Mouse (Mus musculus) embryonic fibroblast, embryonic 13.5 days (primary cell): ENCODE data around the gene C130079G13Rik. TPM values are rescaled to one million over a fixed set of nuclear protein-coding genes. Genes with fewer than 3 reads are reported as not detected.
"Not testable (repeated sequence)": the region's sequence is repeated elsewhere in the genome, so short reads cannot be mapped to it uniquely, and the experiment has no call there.

Experiments
- H3K27ac ChIP-seq: 2 replicates; pipeline ENCODE4 v1.5.1; 2012; ENCODE audit warnings: low read length, control low read depth, inconsistent platforms; ENCODE audit not compliant: insufficient read depth
- H3K4me1 ChIP-seq: 2 replicates; pipeline ENCODE4 v1.6.1; 2011; ENCODE audit warnings: low read length; ENCODE audit not compliant: control insufficient read depth, insufficient read depth
- H3K4me3 ChIP-seq: 2 replicates; pipeline ENCODE4 v1.5.1; 2011; ENCODE audit warnings: mild to moderate bottlenecking, control low read depth, low read length; ENCODE audit not compliant: insufficient read depth
- CTCF ChIP-seq: IDR thresholded peaks from 2 replicates; pipeline ENCODE4 v1.5.1; 2011; ENCODE audit warnings: mild to moderate bottlenecking, control low read depth, low read length, moderate library complexity, borderline replicate concordance; ENCODE audit not compliant: insufficient read depth
- POLR2A ChIP-seq: IDR thresholded peaks from 2 replicates; pipeline ENCODE4 v1.6.1; 2011; ENCODE audit warnings: low read depth, mild to moderate bottlenecking, control low read depth, low read length, moderate library complexity
- polyA plus RNA-seq: library from polyadenylated mRNA; stranded (reverse); fragments of >200 nt; gene quantifications from 2 replicates; pipeline ENCODE4 v1.2.4, GENCODE M21; 2011; ENCODE audit warnings: low read depth; ENCODE audit not compliant: missing spikeins, insufficient read length

C130079G13Rik gene
- not detected in 2 replicates for polyA plus RNA-seq

- H3K27ac ChIP-seq: no peak within 1 kb of the TSS
- TF ChIP-seq POLR2A: no peak
- TF ChIP-seq CTCF: no peak
- H3K4me1 ChIP-seq: no peaks in the 10 kb centered on the region
- H3K4me3 ChIP-seq: no peak within 1 kb of the TSS
Observed at GRCm38 (mm10) chr3:59924914-59925313, at the start of gene C130079G13Rik. C130079G13Rik (plus strand) TSS chr3:59925214.

GRCm38 (mm10) chr3:59877601-59878000 is 47.4 kb upstream of the C130079G13Rik start:
- H3K4me1 ChIP-seq, H3K27ac ChIP-seq, H3K4me3 ChIP-seq: not testable (repeated sequence)

- not testable (repeated sequence) for H3K4me3 ChIP-seq, H3K4me1 ChIP-seq, H3K27ac ChIP-seq
Observed at GRCm38 (mm10) chr3:59879801-59880554, 45.0 kb upstream of the C130079G13Rik start.

- TF ChIP-seq POLR2A (no peak), CTCF (no peak)
- Histone ChIP-seq H3K4me3 (no peak overlapping the region), H3K4me1 (no peaks in the 10 kb centered on the region), H3K27ac (no peak overlapping the region)
Observed at GRCm38 (mm10) chr3:59893276-59893675, 31.7 kb upstream of the C130079G13Rik start.

GRCm38 (mm10) chr3:59934621-59935020 is 9.6 kb downstream of the C130079G13Rik start:
- H3K4me1 ChIP-seq: no peaks in the 10 kb centered on the region
- TF ChIP-seq CTCF (no peak), POLR2A (no peak)
- H3K27ac ChIP-seq: no peak overlapping the region
- H3K4me3 ChIP-seq: no peak overlapping the region

- no peak overlapping the region for H3K27ac ChIP-seq
- no peak overlapping the region for H3K4me3 ChIP-seq
- no peak for TF ChIP-seq CTCF
- TF ChIP-seq POLR2A: no peak
- H3K4me1 ChIP-seq: no peaks in the 10 kb centered on the region
Observed at GRCm38 (mm10) chr3:59947294-59947950, 22.4 kb downstream of the C130079G13Rik start.

- no peak for TF ChIP-seq CTCF
- TF ChIP-seq POLR2A: no peak
- Histone ChIP-seq H3K4me3 (no peak overlapping the region), H3K27ac (no peak overlapping the region), H3K4me1 (no peaks in the 10 kb centered on the region)
Observed at GRCm38 (mm10) chr3:59970891-59971290, 45.9 kb downstream of the C130079G13Rik start.

- TF ChIP-seq POLR2A (no peak), CTCF (no peak)
- H3K27ac ChIP-seq: no peak overlapping the region
- no peak overlapping the region for H3K4me3 ChIP-seq
- no peaks in the 10 kb centered on the region for H3K4me1 ChIP-seq
Observed at GRCm38 (mm10) chr3:59974591-59974990, 49.6 kb downstream of the C130079G13Rik start.

Other genes with a start within 250 kb of the C130079G13Rik start
- not detected in 2 replicates for gene Gm5538, start 195.4 kb upstream of the C130079G13Rik start, polyA plus RNA-seq
- gene Gm8298, start 64.2 kb upstream of the C130079G13Rik start, polyA plus RNA-seq: not detected in 2 replicates
- gene Aadacl2, start 81.5 kb downstream of the C130079G13Rik start, polyA plus RNA-seq: not detected in 2 replicates
- gene Aadac, start 100.5 kb downstream of the C130079G13Rik start, polyA plus RNA-seq: not detected in 2 replicates
- not detected in 2 replicates for gene Sucnr1, start 156.7 kb downstream of the C130079G13Rik start, polyA plus RNA-seq